Mouse (Mus musculus) hematopoietic stem cell, adult 5-6 weeks (primary cell): ENCODE measurements around the gene Olfr71. TPM values are rescaled to one million over a fixed set of nuclear protein-coding genes. Genes with fewer than 3 reads are reported as not detected.
A peak's percentile ranks its signal among the peaks of the same experiment; 100 is the strongest.

Experiments used
- ATAC-seq, 2 experiments: fragments of 125-278 bp in 1 of 2; replicated peaks in 1 of 2; 2 replicates each; pipeline ENCODE4 v1.8.0; 2016 to 2017; ENCODE audit warnings: inconsistent platforms in 2 of 2, mild to moderate bottlenecking in 2 of 2, moderate number of reproducible peaks in 2 of 2, low read depth in 1 of 2, moderate TSS enrichment in 1 of 2; ENCODE audit not compliant: low FRiP score in 2 of 2, poor library complexity in 2 of 2, severe bottlenecking in 2 of 2, insufficient read depth in 1 of 2, low TSS enrichment in 1 of 2
- total RNA-seq: library from RNA; stranded (forward); fragments of 172-1452, 232-1000 nt; gene quantifications from 2 replicates; pipeline ENCODE4 v1.2.3, GENCODE M21; 2017

Gene Olfr71
- total RNA-seq, result not detected in 2 replicates

GRCm38 (mm10) chr4:43709869-43710268 is at the start of gene Olfr71:
Olfr71 (minus strand) TSS chr4:43710255.
- ATAC-seq, result no peak

- no peak for ATAC-seq
These were observed 47.2 kb upstream of the Olfr71 start for GRCm38 (mm10) chr4:43757213-43757612.

- ATAC-seq, result peak; percentile 22 to 48; a peak in 2 of 4 replicates
These were observed 35.1 kb upstream of the Olfr71 start for GRCm38 (mm10) chr4:43745187-43745586.

GRCm38 (mm10) chr4:43743099-43743498 is 33.0 kb upstream of the Olfr71 start:
- no peak for ATAC-seq

- no peak for ATAC-seq
These were observed 32.6 kb upstream of the Olfr71 start for GRCm38 (mm10) chr4:43742637-43743036.

- no peak for ATAC-seq
These were observed 31.5 kb upstream of the Olfr71 start for GRCm38 (mm10) chr4:43741526-43741925.

- no peak for ATAC-seq
These were observed 29.1 kb upstream of the Olfr71 start for GRCm38 (mm10) chr4:43738989-43739674.

- ATAC-seq, result no peak
These were observed 27.1 kb upstream of the Olfr71 start for GRCm38 (mm10) chr4:43737144-43737543.

- ATAC-seq, result no peak
These were observed 23.1 kb upstream of the Olfr71 start for GRCm38 (mm10) chr4:43733186-43733585.

GRCm38 (mm10) chr4:43732171-43732570 is 22.1 kb upstream of the Olfr71 start:
- ATAC-seq, result no peak

GRCm38 (mm10) chr4:43730750-43731297 is 20.8 kb upstream of the Olfr71 start:
- ATAC-seq, result no peak

- no peak for ATAC-seq
These were observed 19.9 kb upstream of the Olfr71 start, which contains the start of gene Spaar for GRCm38 (mm10) chr4:43729794-43730550. Spaar (plus strand) TSS chr4:43730034.

- ATAC-seq, result no peak
These were observed 19.1 kb upstream of the Olfr71 start for GRCm38 (mm10) chr4:43729126-43729525.

- ATAC-seq, result no peak
These were observed 18.5 kb upstream of the Olfr71 start for GRCm38 (mm10) chr4:43728576-43728954.

- ATAC-seq, result no peak
These were observed 17.9 kb upstream of the Olfr71 start for GRCm38 (mm10) chr4:43727718-43728575.

- ATAC-seq, result no peak
These were observed 16.9 kb upstream of the Olfr71 start, which contains the start of gene Hrct1 for GRCm38 (mm10) chr4:43726995-43727394. Hrct1 (plus strand) TSS chr4:43727188.

GRCm38 (mm10) chr4:43726228-43726993 is 16.4 kb upstream of the Olfr71 start:
- ATAC-seq, result no peak
